Mouse (Mus musculus) cerebellum, adult 18-20 months (tissue): Measurements from ENCODE around the gene Hsf4.

ENCODE experiments used
- DNase-seq, 2 experiments: peaks; one replicate each; pipeline ENCODE4 v3.0.0; 2021

The Hsf4 gene

DNA sequence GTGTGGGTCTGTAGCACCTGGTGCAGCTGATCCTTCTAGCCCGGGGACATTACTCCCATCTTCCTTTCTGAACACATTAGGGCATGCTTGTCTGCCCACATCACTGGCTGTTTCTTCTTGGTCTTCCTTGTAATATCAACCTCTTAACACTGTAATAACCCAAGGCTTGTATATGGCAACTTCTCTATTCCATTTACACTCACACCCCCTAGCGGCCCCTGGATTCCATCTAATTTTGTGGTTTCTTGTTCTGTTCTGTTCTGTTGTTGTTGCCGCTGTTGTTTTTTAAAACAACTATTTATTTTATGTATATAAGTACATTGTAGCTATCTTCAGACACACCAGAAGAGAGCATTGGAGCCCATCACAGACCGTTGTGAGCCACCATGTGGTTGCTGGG lies 17.3 kb downstream of the Hsf4 start:
- no peak for DNase-seq

DNA sequence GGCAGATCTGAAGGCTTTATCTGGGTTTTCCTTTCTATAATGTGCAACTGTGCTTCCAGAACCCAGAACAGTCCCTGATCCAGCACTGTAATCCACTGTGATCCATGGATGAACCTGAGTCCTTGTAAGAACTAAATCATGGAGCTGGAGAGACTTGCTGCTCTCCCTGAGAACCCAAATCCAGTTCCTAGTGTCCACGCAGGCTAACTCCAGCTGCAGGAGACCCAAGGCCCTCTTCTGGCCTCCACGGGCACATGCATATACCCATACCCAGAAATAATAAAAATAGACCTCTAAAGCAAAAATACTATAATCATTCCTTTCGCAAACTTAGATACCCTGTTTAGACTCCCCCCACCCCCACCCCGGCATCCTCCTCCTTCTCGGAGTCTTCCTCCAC lies 18.6 kb downstream of the Hsf4 start:
- no peak for DNase-seq

DNA sequence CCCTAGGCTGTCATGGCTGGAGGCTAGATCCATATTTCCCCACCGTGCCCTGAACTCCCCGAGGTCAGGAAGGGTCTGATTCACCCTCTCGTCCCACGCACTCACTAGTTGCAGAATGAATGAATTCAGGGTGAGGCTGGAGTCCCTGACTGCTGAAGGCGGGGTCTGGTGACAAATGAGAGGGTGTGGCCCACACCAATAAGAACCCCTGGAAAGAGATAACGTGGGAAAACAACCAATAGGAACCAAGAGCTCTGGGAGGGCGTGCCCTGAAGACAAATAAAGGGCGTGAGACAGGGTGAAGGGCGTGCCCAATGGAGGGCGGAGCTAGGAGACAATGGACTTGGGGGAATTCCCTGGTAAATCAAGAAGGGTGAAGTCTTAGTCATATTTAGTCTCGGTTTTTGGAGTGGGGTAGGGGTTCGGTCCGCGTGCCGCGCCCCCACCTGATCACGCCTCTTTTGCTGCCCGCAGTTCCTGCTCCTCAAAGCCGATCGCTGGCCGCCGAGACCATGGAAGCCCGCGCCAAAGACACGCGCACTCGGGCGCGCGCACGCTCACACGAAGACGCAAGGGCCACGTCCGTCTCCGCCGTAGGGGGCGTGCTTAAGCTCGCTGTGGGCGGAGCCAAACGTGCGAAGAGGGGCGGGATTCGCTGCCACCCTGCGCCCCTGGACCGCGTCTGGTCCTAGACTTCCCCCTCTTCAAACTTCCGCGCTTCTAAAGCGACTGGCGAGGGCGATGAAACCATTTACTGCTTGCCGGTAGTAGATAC lies 19.5 kb downstream of the Hsf4 start:
- DNase-seq: peak; percentile 95 to 98

DNA sequence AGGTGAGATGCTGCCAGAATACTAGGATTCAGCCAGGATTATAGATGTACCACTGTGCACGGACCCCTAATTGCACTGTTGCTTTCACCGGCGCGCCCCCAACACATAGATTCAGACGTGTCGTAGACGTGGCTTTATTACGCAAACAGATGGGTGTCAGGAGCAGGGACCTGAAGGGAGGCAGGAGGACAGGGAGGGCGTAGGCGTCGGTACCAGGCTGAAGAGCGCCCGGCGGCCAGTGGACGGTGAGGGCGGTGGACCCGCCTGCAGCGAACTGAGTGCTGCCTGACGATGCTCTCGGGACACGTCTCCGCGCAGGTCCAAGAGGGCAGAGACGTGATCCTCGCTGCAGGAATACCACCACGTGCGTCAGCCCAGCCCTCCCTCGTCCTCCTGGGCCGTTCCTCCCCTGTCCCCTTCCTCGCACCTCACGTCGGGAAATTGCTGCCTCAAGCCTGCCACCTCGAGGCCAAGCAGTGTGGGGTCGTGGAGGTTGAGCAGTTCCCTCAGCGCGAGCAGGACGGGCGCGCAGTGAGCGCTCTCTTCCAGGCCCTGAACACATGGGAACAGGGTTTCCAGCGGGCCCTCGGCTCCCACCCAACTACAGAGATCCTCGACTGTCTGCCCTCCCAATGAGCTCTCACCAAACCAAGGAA lies 20.3 kb downstream of the Hsf4 start, which contains the start of gene 4931428F04Rik:
4931428F04Rik (minus strand) TSS at position 60 of the 656 bp plus-strand sequence.
- DNase-seq: peak; percentile 70 to 75

DNA sequence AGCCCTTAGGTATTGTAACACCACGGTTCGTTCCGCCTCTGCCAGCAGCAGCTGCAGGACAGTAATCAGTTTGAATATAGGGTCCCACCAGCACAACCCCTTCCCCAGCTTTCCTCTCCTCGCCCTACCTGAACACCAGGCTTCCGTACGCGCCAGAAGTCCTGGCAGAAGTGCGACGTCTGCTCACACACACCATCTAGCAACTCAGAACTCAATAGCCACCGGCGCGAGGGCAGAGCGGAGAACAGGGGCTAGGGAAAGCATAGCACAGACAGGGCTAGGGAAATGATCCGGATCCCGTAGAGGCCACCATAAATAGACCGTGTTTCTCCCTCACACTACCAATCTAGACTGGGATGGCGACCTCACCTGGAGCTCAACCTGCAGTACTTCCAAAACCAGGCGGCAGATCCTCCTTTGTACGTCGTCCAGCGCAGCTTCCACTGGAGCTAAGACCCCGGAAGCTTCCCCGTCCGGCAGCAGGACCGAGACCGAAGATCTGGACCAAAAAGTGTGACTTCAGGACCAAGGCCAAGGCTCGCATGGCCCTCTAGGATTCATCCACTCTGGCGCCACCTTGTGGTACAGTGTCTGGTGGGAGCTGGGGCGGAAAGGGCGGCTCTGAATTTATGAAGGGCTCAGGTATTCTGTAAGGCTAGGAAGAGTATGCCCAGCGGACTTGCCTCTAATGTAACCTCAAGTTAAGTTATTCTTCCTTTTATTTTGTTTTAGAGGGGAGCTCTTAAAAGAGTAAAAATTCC lies 21.1 kb downstream of the Hsf4 start:
- DNase-seq: peak; percentile 92

DNA sequence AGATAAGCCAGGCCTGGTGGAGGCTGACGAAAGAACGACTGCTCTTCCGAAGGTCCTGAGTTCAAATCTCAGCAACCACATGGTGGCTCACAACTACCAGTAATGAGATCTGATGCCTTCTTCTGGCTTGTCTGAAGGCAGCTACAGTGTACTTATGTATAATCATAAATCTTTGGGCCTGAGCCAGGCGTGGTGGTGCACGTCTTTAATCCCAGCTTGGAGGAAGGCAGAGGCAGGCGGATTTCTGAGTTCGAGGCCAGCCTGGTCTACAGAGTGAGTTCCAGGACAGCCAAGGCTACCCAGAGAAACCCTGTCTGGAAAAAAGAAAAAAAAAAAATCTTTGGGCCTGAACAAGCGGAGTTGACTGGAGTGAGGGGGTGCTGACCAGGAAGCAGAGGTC lies 21.8 kb downstream of the Hsf4 start:
- peak; percentile 23 to 43 for DNase-seq

DNA sequence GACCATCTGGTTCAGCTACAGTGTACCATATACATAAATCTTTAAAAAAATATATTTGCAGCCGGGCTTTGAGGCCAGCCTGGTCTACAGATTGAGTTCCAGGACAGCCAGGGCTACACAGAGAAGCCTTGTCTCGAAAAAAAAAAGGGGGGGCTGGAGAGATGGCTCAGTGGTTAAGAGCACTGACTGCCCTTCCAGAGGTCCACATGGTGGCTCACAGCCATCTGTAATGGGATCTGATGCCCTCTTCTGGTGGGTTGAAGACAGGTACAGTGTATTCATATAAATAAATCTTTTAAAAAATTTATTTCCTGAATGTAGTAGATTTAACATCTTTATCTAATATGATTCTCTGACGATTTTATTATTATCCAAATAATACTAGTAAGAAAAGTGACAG lies 22.2 kb downstream of the Hsf4 start:
- peak in 1 of 2 experiments; percentile 30 for DNase-seq

DNA sequence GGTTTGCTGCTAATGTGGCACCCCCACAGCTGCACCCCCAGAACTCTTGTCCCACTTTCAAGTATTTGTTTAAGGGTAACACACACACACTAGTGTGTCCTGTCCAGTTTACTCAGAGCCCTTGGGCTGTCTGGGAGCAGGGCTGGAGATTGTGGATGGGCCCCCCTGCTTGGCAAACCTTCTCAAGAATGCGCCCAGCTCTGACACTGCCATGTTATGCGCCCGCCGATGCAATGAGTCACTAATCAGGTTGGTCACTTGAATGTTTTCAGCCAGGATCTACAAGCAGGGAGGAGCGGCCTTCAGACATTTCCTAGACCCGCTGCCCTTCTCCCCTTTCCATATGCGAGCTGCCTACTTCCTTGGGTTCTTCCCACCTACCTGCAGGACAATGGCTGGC lies 22.9 kb downstream of the Hsf4 start:
- peak; percentile 33 to 50 for DNase-seq

DNA sequence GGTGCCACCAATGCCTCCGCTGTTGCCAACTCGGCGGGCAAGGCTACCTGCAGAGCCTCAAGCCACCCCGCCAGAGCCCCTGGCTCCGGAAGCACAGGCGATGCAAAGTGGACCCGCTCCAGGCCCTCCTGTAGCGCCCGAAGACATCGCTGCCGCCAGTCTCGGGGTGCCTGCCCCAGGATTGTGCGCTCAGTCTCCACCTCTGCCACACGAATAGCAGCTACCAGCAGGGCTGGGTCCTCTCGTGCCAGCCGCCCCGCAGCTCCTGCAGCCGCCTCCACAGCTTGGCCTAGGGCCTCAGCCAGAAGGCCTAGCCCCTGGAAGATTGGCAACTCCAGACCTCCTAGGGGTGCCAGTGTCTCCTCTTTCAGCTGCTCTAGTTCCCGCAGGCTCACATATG lies 23.8 kb downstream of the Hsf4 start:
- peak; percentile 79 to 81 for DNase-seq

DNA sequence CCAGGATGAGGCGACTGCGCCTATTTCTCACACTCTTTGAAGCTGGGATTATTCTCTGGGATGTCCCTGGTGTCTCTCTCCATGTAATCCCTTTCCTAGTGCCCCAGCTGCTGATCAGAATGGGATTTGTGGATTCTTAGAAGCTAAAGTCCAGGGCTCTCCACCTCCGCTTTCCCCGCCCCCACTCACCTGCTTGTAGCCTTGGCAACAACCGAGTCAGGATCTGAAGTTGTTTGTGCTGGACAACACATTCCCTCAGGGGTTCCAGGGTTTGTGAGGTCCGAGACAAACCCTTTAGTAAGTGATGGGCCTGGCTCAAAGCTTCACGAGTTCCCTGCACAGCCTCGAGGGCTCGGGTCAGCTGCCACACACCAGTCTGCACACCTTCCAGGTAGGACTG lies 25.2 kb downstream of the Hsf4 start:
- DNase-seq: peak in 1 of 2 experiments; percentile 13

DNA sequence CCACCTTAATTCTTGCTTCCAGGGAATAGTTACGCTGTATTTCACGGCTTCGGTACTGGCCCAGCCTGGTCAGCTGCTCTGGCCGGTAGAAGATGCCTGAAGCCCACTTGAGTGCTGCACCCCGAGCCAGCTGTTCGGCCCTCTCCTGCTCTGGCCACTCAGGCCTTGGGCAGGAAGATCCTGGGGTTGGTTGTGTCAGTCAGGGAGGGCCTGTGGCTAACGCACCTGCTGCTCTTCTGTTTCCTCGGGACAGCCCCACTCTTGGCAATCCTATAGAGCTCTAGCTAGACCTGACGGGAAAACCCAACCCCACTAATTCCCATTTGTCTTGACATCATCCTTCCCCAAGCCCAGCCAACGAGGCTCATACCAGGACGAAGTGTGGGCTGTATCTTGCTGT lies 25.7 kb downstream of the Hsf4 start:
- DNase-seq: no peak

DNA sequence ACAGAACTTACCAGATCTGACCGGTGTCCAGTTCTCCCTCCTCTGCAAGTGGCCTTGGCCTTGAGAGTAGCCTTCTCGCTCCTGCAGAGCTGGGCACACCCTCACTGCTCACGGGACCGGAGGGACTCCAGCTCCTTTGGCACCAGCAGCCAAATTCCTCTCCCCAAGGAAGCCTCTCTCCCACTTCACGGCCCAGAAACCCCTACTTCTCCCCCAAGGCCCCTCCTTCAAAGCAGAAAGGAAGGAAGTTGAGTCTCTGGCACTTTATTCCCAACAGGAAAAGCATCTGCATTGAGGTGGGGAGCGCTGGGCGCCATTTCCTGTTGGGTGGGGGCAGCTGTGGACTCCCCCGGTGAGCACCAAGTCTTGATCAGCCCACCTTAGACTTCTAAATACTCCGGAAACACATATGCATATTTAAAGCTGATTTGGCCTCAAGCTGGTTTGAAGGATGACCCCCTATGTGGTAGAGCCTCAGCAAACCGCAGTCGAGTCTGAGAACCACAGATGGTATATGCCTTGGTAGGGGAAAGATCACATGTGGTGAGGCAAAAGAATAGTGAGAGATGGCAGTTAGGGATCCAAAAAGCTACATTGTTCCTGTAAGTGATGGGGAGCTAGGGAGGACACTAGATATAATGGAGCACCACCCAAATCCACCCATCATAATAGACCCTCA lies 26.4 kb downstream of the Hsf4 start, which contains the start of gene Exoc3l:
Exoc3l (minus strand) TSS at position 207 of the 679 bp plus-strand sequence.
- no peak for DNase-seq

DNA sequence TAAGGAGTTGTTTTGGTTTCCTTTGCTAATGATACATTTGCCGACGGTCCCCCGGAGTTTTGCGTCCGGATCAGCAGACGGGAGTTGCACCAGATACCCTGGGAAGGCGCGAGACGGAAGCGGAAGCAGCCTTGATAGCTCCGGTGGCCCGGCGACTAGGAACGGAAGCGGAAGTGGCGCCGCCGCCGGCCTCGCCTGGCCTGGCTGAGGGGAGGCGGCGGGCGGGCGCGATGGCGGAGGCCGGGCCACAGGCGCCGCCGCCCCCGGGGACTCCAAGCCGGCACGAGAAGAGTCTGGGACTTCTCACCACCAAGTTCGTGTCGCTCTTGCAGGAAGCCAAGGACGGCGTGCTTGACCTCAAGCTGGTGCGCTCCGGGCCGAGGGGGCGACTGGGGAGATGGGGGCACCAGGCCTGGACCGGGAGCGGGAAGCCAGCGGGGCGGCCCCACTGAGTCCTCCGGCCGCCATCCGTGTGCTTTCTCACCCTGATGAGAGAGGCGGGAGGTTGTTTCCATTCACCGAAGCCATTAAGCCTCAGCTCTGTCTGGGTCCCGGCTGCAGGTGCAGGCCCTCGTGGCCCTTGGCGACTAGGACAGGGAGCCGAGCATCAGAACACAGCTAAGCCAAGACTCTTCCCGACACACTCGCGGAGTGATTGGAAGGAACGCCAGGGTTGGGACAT lies 28.1 kb downstream of the Hsf4 start, which contains the start of gene E2f4:
E2f4 (plus strand) TSS at position 153 of the 682 bp plus-strand sequence.
- peak; percentile 93 to 95 for DNase-seq

DNA sequence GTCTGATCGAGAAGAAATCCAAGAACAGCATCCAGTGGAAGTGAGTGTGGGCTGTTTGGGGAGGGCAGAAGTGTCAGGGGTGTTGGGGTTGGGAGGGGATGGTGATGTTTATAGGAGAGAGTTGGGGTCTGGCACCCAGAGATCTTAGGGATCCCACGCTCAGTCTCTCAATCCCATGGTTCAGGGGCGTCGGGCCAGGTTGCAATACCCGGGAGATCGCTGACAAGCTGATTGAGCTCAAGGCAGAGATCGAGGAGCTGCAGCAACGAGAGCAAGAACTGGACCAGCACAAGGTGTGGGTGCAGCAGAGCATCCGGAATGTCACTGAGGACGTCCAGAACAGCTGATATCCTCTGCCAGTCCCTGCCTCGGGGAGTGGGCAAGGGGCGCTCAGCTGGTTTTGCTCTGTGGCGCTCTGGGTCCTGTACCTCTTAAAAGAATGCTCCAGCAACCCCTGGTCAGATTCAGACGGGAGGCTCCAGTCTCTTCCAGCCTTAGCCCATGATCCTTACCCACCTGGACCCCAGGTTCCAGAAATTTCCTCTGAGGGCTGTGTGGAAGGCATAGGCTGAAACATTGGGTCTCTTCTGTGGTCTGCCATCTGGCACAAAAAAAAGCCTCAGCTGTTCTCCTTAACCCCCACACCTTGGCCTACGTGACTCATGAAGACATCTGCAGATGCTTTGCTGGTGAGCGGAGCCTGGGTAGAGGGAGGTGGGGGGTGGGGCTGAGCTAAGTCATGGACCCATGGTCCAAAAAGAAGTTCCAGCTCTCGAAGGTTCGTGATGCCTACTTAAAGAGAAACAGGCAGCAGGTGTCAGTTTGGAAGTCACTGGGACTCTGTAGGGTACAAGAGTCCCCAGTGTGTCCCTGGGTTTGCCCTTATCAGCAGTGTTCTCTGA lies 29.0 kb downstream of the Hsf4 start:
- DNase-seq: no peak

DNA sequence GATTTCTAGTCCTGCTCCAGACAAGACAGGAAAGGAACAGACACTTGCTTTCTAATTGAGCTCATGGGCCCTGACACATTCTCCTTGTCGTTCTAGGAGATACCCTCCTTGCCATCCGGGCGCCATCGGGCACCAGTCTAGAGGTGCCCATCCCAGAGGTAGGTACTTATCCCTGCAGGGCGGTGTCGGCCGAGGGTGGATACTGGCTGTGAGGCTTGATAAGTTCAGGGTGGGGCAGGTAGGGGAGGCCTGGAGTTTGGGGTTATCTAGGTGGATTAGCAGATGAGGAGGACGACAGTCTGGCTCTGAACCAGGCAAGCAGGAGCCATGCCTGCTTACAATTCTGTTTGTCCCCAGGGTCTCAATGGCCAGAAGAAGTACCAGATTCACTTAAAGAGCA lies 30.4 kb downstream of the Hsf4 start:
- no peak for DNase-seq

DNA sequence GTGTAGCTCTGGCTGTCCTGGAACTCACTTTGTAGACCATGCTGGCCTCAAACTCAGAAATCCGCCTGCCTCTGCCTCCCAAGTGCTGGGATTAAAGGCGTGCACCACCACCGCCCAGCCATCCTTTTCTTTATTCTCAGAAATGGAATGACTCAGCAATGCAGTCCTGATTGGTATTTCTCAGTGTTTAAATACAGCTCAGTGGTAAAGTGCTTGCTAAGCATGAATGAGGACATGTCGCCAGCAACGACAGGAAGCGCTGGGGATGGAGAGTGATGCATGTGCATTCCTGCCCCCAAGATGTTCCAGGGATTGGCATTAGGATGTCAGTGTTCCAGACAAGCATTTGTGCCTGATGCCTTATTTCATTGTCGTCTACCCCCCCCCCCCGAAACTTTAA lies 33.8 kb downstream of the Hsf4 start:
- DNase-seq: no peak

DNA sequence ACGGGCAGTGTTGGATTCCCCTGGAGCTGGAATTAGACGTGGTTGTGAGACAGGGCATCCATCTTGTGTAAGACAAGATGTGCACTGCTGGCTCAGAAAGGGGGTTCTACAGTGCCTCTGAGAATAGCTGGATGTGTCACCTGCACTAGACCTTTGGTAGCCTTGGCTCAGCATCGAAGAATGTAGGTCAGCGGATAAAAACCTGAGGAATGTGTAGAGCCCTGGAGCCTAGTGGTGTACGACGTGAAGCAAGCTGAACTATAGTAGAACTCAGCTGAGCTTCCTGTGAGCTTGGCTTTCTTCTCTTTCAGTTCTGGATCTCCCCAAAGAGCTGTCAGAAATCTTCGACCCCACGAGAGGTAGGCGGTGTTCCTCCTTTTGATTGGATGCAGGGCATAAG lies 34.3 kb downstream of the Hsf4 start:
- DNase-seq: no peak

DNA sequence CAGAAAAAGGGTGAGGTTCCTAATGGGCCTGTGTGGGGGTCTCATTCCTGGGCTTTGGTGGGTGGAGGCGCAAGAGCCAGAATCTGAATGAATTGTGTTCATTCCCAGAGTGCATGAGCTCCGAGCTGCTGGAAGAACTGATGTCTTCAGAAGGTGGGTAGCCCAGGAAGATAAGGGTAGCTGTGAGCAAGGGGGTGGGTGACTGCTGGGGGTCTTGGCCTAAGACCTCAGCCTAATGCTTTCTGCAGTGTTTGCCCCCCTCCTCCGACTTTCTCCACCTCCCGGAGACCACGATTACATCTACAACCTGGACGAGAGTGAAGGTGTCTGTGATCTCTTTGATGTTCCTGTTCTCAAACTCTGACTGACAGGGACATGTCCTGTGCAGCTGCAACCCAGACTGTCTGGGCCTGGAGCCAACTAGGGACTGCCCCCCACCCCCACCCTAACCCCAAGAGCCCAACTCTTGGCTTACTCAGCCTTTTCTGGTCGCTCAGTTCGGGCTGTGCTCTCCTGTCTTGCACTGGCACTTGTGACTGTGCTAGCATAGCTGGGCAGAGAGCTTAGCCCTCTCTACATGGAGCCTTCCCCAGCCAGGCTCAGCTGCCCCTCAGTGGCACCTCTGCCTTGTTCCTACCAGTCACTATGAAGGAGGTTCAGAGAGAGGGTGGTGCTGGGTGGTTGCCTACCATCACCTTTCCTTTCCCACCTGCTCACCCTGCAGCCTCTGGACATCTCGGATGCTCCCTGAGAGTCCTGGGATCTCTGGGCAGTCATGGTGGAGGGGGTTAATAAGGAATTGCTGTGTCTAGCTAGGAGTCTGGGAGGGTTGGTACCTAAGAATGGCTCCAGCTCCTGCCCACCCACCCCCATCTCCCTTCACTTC lies 35.0 kb downstream of the Hsf4 start:
- no peak for DNase-seq

DNA sequence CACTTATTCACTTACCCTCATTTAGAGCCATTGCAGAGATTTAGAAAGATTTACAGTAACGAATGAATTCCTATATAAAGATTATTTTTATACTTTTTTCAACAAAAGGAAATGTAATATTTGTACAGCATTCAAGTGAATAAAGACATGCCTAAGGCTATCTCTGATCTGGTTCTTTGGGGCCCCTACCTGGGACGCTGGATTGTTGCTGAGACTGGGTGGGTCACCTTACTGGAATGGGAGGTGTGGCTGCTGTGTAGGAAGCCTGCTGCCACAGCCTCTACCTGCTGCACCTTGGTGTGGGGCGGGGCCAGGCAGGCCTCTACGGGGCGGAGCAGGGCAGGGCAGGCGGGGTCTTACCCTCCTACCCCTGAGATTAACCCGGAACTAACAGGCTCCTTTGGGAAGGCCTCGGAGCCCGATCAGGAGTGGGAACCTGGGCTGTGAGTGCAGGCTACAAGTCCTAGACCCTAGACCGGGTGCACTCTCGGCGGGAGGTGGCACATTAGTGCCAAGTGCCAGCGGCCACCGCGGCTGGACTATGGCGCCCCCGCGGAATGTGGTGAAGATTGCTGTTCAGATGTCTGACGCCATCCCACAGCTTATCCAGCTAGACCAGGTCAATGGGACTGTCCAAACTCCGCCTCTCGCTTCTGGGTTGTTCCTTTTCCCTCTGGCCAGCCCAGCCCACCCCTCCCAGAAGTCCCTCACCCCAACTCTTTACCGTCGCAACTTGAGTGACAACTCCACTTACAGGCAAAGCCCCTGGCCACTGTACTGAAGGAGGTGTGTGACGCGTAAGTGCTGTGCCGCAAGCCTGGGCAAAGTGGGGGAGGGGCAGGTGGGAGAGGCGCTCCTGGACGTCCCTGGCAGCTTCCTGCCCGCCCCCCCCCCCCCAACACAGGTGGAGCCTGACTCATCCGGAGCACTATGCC lies 35.9 kb downstream of the Hsf4 start, which contains the start of gene Elmo3:
Elmo3 (plus strand) TSS at position 391 of the 935 bp plus-strand sequence.
- peak; percentile 76 to 80 for DNase-seq
